Mouse (Mus musculus) lung, postnatal 36 days (tissue): ENCODE results near the gene Klhdc7b.
A peak's percentile ranks its signal among the peaks of the same experiment; 100 is the strongest.
"Not testable (repeated sequence)": the region's sequence is repeated elsewhere in the genome, so short reads cannot be mapped to it uniquely, and the experiment has no call there.

ENCODE experiments used
- DNase-seq: peaks from one replicate; pipeline ENCODE4 v3.0.0; 2022; ENCODE audit warnings: mixed read lengths

Klhdc7b gene

DNA sequence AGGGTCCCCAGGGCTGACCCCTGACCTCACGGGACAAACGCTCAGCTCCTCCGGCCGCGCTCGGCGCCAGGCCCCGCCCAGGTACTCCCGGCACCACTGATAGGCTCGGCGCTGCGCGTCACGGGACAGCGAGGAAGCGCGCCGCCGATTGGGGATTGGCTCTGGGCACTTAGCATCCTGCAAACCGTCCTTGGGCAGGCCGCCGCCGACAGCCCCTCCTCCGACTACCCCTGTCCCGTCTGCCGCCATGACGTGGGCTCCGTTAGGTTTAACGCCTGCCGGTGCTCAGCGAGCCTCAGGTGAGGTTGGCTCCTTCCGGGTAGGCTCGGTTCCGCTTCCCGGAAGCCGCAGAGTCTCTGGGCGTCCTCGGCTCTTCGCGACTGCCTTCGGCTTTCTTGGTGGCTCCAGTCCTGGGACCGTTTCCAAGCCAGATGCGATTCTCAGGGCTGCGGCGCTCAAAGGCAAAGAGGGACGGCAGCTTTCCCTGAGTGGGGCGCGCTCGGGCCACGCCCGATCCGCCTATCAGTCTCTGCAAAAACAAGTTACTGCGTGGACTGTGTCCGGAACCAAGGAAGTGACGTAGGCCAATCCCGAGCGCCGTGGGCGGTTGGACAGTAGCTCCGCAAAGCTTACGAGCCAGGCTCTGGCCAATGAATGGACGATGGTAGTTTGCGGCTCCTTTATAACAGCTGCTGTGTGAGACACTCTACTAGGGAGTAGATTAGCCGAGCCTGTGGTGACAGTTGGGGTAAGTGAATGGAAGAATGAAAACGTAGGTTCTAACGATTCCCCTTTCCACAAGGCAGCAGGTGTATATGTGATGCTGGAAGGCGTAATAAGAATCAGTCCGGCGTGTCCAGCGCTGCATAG lies 44.9 kb downstream of the Klhdc7b start, which contains the start of the genes C730034F03Rik, Gm44502 and Chkb:
C730034F03Rik (plus strand) TSS at position 238 of the 870 bp plus-strand sequence.
Gm44502 (minus strand) TSS at position 345 of the 870 bp plus-strand sequence.
Chkb (minus strand) TSS at position 557 of the 870 bp plus-strand sequence.
- DNase-seq = peak; percentile 96

DNA sequence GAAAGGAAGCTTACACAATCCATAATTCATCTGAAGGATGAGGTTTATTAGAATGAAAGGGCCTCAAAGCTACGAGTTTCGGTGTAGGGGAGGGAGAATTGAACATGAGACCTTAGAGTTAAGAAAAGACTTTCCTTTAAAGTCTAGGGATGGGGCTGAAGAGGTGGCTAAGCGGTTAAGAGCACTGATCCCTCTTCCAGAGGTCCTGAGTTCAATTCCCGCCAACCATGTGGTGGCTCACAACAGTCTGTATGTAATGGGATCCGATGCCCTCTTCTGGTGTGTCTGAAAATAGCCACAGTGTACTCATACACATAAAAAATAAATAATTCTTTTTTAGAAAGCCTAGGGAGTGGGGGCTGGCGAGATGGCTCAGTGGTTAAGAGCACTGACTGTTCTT lies 45.6 kb downstream of the Klhdc7b start:
- DNase-seq = no peak

DNA sequence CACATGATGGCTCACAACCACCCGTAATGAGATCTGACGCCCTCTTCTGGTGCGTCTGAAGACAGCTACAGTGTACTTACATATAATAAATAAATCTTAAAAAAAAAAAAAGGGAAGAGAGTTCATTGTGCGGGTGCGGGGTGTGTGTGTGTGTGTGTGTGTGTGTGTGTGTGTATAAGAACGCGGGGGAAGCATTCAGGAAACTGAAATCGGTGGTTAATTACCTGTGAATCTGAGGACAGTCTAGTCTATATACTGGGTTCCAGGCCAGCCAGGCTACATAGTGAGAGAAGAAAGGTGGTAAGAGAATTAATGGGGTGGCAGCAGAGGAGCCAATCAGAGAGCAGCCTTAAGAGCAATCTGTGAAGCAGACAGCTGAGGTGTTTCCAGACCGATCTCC lies 46.1 kb downstream of the Klhdc7b start:
- DNase-seq = not testable (repeated sequence)

- DNase-seq = no peak
These were observed 46.6 kb downstream of the Klhdc7b start for GRCm38 (mm10) chr15:89431271-89431670.

DNA sequence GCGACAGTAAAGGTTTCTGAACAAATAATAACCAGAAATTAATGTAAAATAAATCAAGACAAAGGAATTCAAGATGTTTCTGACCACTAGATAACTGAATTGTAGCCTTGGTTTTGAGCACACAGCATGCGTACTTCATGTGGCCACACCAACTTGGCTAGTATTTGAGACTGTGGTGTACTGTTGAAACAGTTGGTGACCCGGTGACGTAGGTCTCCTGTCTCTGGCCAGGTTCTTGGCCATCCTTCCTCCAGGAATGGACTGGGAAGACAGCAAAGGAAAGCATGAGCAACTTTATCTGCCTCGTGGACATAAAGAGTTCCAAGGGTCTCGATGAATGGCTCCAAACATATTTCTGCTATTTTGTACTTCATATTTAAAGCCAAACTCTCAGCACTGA lies 47.1 kb downstream of the Klhdc7b start:
- no peak for DNase-seq

GRCm38 (mm10) chr15:89432946-89433345 lies 48.2 kb downstream of the Klhdc7b start:
- no peak for DNase-seq

GRCm38 (mm10) chr15:89434136-89434535 lies 49.4 kb downstream of the Klhdc7b start:
- no peak for DNase-seq

GRCm38 (mm10) chr15:89435878-89436277 lies 51.2 kb downstream of the Klhdc7b start:
- DNase-seq = no peak
